Comparison of ENCODE assay signal across 13 mouse cellular contexts in genomic region chr13:43123895-43124682, GRCm38 (mm10). TPM values are rescaled to one million over a fixed set of nuclear protein-coding genes. Genes with fewer than 3 reads are reported as not detected.
DNase-seq lines count a peak whose midpoint lies in the region; ATAC-seq lines count a peak whose summit lies in the region.
"Had no signal": no experiment of that assay in that cellular context is flagged by ENCODE, and none has a peak within 500 bp of the region (broad histone marks: within the 10 kb centered on the region; RNA-seq: fewer than 3 reads in every experiment).

No protein-coding gene starts in this region.

- H3K27ac ChIP-seq in heart, embryonic 12.5 days (ENCODE audit: poor library complexity, severe bottlenecking) = no peak overlapping the region
- H3K27ac ChIP-seq in lung, embryonic 15.5 days = no peak overlapping the region; the same call in 1 of the 2 replicates
- H3K27ac ChIP-seq in embryonic facial prominence, embryonic 14.5 days (replicated peaks; ENCODE audit: low read depth, low read length) = peak overlapping the region; percentile 22; the same call in 1 of the 2 replicates
- H3K27ac ChIP-seq in limb, embryonic 13.5 days = no peak overlapping the region
- H3K27ac ChIP-seq: forebrain, embryonic 13.5 days; macrophage had no signal

- H3K4me2 ChIP-seq in heart, embryonic 12.5 days = no peak overlapping the region
- H3K4me2 ChIP-seq in lung, embryonic 15.5 days = peak overlapping the region; percentile 9; the same call in 1 of the 2 replicates
- H3K4me2 ChIP-seq in embryonic facial prominence, embryonic 14.5 days (ENCODE audit: low read depth, low read length) = peak overlapping the region; percentile 37
- H3K4me2 ChIP-seq in limb, embryonic 13.5 days (replicated peaks) = peak overlapping the region; percentile 14; the same call in 1 of the 2 replicates
- H3K4me2 ChIP-seq: forebrain, embryonic 13.5 days had no signal

- H3K36me3 ChIP-seq in heart, embryonic 12.5 days = no peaks in the 10 kb centered on the region
- H3K36me3 ChIP-seq in lung, embryonic 15.5 days = no peaks in the 10 kb centered on the region
- H3K36me3 ChIP-seq in embryonic facial prominence, embryonic 14.5 days (ENCODE audit: control insufficient read depth, insufficient read depth, low read length) = no peaks in the 10 kb centered on the region
- H3K36me3 ChIP-seq in limb, embryonic 13.5 days = no peaks in the 10 kb centered on the region

- no peak for ATAC-seq in heart, embryonic 12.5 days (ENCODE audit: insufficient number of reproducible peaks, low FRiP score)
- no peak for ATAC-seq in lung, embryonic 15.5 days (ENCODE audit: borderline replicate concordance, extremely low read depth, low FRiP score, low TSS enrichment)
- ATAC-seq in embryonic facial prominence, embryonic 14.5 days (ENCODE audit: low read depth) = no peak
- no peak for ATAC-seq in limb, embryonic 13.5 days (ENCODE audit: low FRiP score, low read depth)
- ATAC-seq: forebrain, embryonic 13.5 days; midbrain, embryonic 16.5 days had no signal

- H3K4me1 ChIP-seq in heart, embryonic 12.5 days (replicated peaks) = peaks cover 20% of the 10 kb centered on the region
- peaks cover 17% of the 10 kb centered on the region for H3K4me1 ChIP-seq in lung, embryonic 15.5 days
- H3K4me1 ChIP-seq in embryonic facial prominence, embryonic 14.5 days (ENCODE audit: control insufficient read depth, insufficient read depth, low read length) = peaks cover 14% of the 10 kb centered on the region
- H3K4me1 ChIP-seq in limb, embryonic 13.5 days = peaks cover 23% of the 10 kb centered on the region

- no peak for DNase-seq in heart, postnatal 25 days (ENCODE audit: low spot score)
- DNase-seq in lung, postnatal 25 days (ENCODE audit: low spot score) = no peak
- DNase-seq in embryonic facial prominence, embryonic 14.5 days (ENCODE audit: low spot score) = no peak
- DNase-seq in cerebellum, postnatal 14 days = no peak
- no peak for DNase-seq in cerebellum, adult 11-12 months
- DNase-seq: left cerebral cortex, postnatal 4 days; right cerebral cortex, postnatal 14 days had no signal

- intact Hi-C loops in heart, postnatal 25 days (cut with DNase I) = no loop called here

- WGBS in heart, embryonic 12.5 days = 49% methylated on average over 17 of the region's 17 CpGs
- 35% methylated on average over 17 of the region's 17 CpGs for WGBS in lung, embryonic 15.5 days
- 32% methylated on average over 17 of the region's 17 CpGs for WGBS in embryonic facial prominence, embryonic 14.5 days
- WGBS in limb, embryonic 13.5 days = 53% methylated on average over 17 of the region's 17 CpGs

- no peaks in the 10 kb centered on the region for H3K27me3 ChIP-seq in heart, embryonic 12.5 days (replicated peaks)
- no peaks in the 10 kb centered on the region for H3K27me3 ChIP-seq in lung, embryonic 15.5 days
- no peaks in the 10 kb centered on the region for H3K27me3 ChIP-seq in embryonic facial prominence, embryonic 14.5 days (replicated peaks; ENCODE audit: control insufficient read depth, insufficient read depth, low read length)
- no peaks in the 10 kb centered on the region for H3K27me3 ChIP-seq in limb, embryonic 13.5 days
- H3K27me3 ChIP-seq: forebrain, embryonic 13.5 days had no signal

- no peaks in the 10 kb centered on the region for H3K9me3 ChIP-seq in heart, embryonic 12.5 days (replicated peaks)
- H3K9me3 ChIP-seq in lung, embryonic 15.5 days = no peaks in the 10 kb centered on the region
- no peaks in the 10 kb centered on the region for H3K9me3 ChIP-seq in embryonic facial prominence, embryonic 14.5 days (ENCODE audit: control insufficient read depth, low read length)
- no peaks in the 10 kb centered on the region for H3K9me3 ChIP-seq in limb, embryonic 13.5 days
- H3K9me3 ChIP-seq: forebrain, embryonic 13.5 days had no signal

- H3K9ac ChIP-seq in heart, embryonic 12.5 days = 0 out of 2 replicates have a peak overlapping the region, but pooled peaks have one; percentile 35
- H3K9ac ChIP-seq in lung, embryonic 15.5 days = no peak overlapping the region
- 0 out of 2 replicates have a peak overlapping the region, but pooled peaks have one; percentile 9 for H3K9ac ChIP-seq in embryonic facial prominence, embryonic 14.5 days (ENCODE audit: low read depth, low read length)
- no peak overlapping the region for H3K9ac ChIP-seq in limb, embryonic 13.5 days
- H3K9ac ChIP-seq: forebrain, embryonic 13.5 days had no signal

- no peak overlapping the region for H3K4me3 ChIP-seq in heart, embryonic 12.5 days
- no peak overlapping the region for H3K4me3 ChIP-seq in lung, embryonic 15.5 days
- no peak overlapping the region for H3K4me3 ChIP-seq in embryonic facial prominence, embryonic 14.5 days (ENCODE audit: low read depth, low read length)
- no peak overlapping the region for H3K4me3 ChIP-seq in limb, embryonic 13.5 days
- H3K4me3 ChIP-seq: forebrain, embryonic 13.5 days had no signal

RNA-seq across cellular contexts. Expression of gene Tbc1d7, which starts 47.2 kb away (rescaled TPM):
- 50.9 and 52.3 TPM in 2 replicates for polyA plus RNA-seq in heart, embryonic 12.5 days (2016; fragmentation: Nextera tagmentation; extraction: Ambion mirVana)
- total RNA-seq in heart, postnatal 25 days (2021) = 10 to 100 TPM; 35.9 to 43.0 TPM
- 48.4 and 50.2 TPM in 2 replicates for polyA plus RNA-seq in lung, embryonic 15.5 days (2015; fragmentation: Nextera tagmentation; extraction: Ambion mirVana)
- polyA plus RNA-seq in embryonic facial prominence, embryonic 14.5 days (2014; fragmentation: Nextera tagmentation; extraction: Ambion mirVana) = 45.9 and 55.1 TPM in 2 replicates
- polyA plus RNA-seq in limb, embryonic 13.5 days (2015; fragmentation: Nextera tagmentation; extraction: Ambion mirVana) = 59.0 and 67.9 TPM in 2 replicates

Comparison
In these comparisons a context has a peak if more than half of its experiments do, and no peak if none do; other contexts are left out.
1. H3K9ac ChIP-seq: peak in heart, embryonic 12.5 days (single experiment) and embryonic facial prominence, embryonic 14.5 days (single experiment); none in lung, embryonic 15.5 days (single experiment) and limb, embryonic 13.5 days (single experiment).